Mouse (Mus musculus): ENCODE results near the gene Echdc3. TPM values are rescaled to one million over a fixed set of nuclear protein-coding genes. Genes with fewer than 3 reads are reported as not detected.

Echdc3 gene
- polyA plus RNA-seq, 1 experiment from 2014 or later, result 12.0 TPM

DNA sequence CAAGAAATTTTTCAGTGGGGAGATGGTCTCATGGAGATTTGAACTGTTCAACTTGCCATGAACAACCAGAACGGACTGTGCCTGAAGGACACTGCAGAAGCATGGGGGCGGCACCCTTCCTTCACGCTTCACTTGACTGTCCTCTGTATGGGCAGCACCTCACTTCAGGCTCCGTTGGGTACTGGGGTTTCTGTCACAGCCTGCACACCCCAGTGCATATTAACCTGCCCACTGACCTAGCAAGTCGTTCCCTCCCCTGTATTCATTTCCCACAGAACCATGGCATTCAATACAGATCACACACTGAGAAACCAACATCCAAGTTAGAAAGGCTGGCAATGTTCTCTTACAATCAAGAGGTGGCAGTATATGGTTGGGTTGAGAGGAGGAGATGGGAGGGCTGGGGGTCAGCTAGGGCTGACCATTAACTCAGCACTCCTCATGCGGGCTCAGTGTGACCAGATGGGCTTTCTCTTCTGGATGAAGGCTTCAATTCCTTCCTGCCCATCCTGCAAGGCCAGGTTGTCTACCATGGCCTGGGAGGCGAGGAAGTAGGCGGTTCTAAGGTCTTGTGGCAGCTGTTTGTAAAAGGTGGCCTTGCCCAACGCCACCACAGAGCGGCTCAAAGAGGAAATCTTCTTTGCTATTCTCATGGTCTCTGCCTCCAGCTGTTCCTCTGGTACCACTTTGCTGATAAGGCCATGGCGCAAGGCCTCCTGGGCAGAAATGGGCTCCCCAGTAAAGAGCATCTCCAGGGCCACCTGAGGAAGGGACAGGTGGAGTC lies 23.8 kb downstream of the Echdc3 start:
- Histone ChIP-seq H3K36me3 (ENCODE audit: control insufficient read depth, insufficient read depth, low read length) (no peaks in the 10 kb centered on the region), H3K9ac (ENCODE audit: low read length) (no peak overlapping the region), H3K4me2 (ENCODE audit: low read length) (no peak overlapping the region), H3K4me1 (ENCODE audit: control insufficient read depth in 2 of 2, insufficient read depth in 2 of 2, low read length in 2 of 2) (peaks cover 3 to 6% of the 10 kb centered on the region in 2 experiments; a peak in 2 of 4 replicates), H3K27me3 (ENCODE audit: control insufficient read depth, insufficient read depth, low read length) (no peaks in the 10 kb centered on the region), H3K4me3 (ENCODE audit: control insufficient read depth in 1 of 2, insufficient read depth in 1 of 2, low read depth in 1 of 2, low read length in 2 of 2) (no peak overlapping the region), H3K9me3 (ENCODE audit: control insufficient read depth, low read length) (no peaks in the 10 kb centered on the region), H3K27ac (replicated peaks in 1 of 2; ENCODE audit: control insufficient read depth in 1 of 2, insufficient read depth in 1 of 2, low read depth in 2 of 2, low read length in 2 of 2) (no peak overlapping the region)
- no peak for ATAC-seq (ENCODE audit: insufficient number of reproducible peaks, insufficient read depth, low FRiP score, low read depth)
- 82% methylated on average over 11 of the region's 11 CpGs for WGBS

DNA sequence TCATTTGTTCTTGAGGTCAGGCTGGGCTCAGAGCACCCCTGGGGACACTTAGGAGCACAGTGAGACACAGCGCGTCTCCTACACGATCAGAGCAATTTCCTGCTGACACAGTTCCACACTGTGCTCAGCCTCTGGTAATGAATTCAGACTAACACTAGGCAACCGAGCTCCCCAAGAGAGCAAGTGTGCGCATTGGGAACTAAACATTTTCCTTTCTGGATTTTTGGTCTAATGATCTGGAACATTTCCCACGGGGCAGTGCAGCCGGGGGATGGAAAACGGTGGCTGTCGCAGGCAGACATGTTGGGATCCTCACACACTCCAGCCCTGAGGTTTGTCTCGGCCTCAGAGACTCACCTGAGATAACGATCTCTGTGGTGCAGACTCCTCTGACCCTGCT lies 25.4 kb downstream of the Echdc3 start:
- Histone ChIP-seq H3K4me1 (ENCODE audit: control insufficient read depth in 2 of 2, insufficient read depth in 2 of 2, low read length in 2 of 2) (no peaks in the 10 kb centered on the region), H3K4me3 (ENCODE audit: control insufficient read depth in 1 of 2, insufficient read depth in 1 of 2, low read depth in 1 of 2, low read length in 2 of 2) (no peak overlapping the region), H3K27me3 (ENCODE audit: control insufficient read depth, insufficient read depth, low read length) (no peaks in the 10 kb centered on the region), H3K9ac (ENCODE audit: low read length) (no peak overlapping the region), H3K9me3 (ENCODE audit: control insufficient read depth, low read length) (no peaks in the 10 kb centered on the region), H3K36me3 (ENCODE audit: control insufficient read depth, insufficient read depth, low read length) (no peaks in the 10 kb centered on the region), H3K27ac (replicated peaks in 1 of 2; ENCODE audit: control insufficient read depth in 1 of 2, insufficient read depth in 1 of 2, low read depth in 2 of 2, low read length in 2 of 2) (no peak overlapping the region), H3K4me2 (ENCODE audit: low read length) (no peak overlapping the region)
- no peak for ATAC-seq (ENCODE audit: insufficient number of reproducible peaks, insufficient read depth, low FRiP score, low read depth)
- 72% methylated on average over 11 of the region's 11 CpGs for WGBS

DNA sequence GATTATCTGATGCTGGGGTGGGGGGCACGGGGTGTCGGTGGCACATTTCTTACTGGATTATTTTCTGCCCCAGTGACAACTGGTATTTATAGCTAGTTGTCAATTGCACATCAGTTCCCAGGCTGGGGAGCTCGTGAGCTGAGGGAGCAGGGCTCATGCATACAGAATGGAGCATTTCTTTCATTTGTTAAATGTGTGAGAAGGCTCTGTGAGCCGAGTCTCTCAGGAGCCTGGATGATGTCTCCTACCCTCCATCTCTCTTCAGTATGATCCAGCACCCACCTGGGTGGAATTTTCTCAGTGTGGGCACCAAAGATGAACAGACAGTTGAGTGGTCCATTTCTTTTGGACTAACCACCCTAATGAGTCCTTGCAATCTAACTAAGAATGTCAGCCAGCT lies 25.9 kb downstream of the Echdc3 start:
- H3K4me2 ChIP-seq (ENCODE audit: low read length), result no peak overlapping the region
- H3K27ac ChIP-seq (replicated peaks in 1 of 2; ENCODE audit: control insufficient read depth in 1 of 2, insufficient read depth in 1 of 2, low read depth in 2 of 2, low read length in 2 of 2), result no peak overlapping the region
- WGBS, result 37% methylated on average over 4 of the region's 4 CpGs
- H3K9me3 ChIP-seq (ENCODE audit: control insufficient read depth, low read length), result no peaks in the 10 kb centered on the region
- ATAC-seq (ENCODE audit: insufficient number of reproducible peaks, insufficient read depth, low FRiP score, low read depth), result no peak
- no peak overlapping the region for H3K4me3 ChIP-seq (ENCODE audit: control insufficient read depth in 1 of 2, insufficient read depth in 1 of 2, low read depth in 1 of 2, low read length in 2 of 2)
- no peaks in the 10 kb centered on the region for H3K27me3 ChIP-seq (ENCODE audit: control insufficient read depth, insufficient read depth, low read length)
- H3K9ac ChIP-seq (ENCODE audit: low read length), result no peak overlapping the region
- H3K36me3 ChIP-seq (ENCODE audit: control insufficient read depth, insufficient read depth, low read length), result no peaks in the 10 kb centered on the region
- no peaks in the 10 kb centered on the region for H3K4me1 ChIP-seq (ENCODE audit: control insufficient read depth in 2 of 2, insufficient read depth in 2 of 2, low read length in 2 of 2)

DNA sequence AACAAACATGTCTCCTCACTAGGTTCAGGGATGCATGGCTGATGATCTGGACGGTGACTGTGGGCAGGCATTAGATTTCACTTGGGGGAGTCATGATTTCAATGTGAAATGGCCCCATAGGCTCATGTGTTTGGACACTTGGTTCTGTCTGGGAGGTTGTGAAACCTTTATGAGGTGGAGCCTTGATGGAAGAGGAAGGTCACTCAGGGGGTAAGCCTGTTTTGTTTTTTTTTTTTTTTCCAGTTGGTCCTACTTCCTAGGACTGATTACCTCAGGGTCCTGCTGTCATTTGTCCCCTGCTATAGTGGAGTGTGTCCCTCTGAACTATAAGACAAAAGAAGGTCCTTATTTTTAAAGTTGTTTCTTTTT lies 33.1 kb downstream of the Echdc3 start:
- Histone ChIP-seq H3K9ac (ENCODE audit: low read length) (no peak overlapping the region), H3K27me3 (ENCODE audit: control insufficient read depth, insufficient read depth, low read length) (no peaks in the 10 kb centered on the region), H3K4me1 (ENCODE audit: control insufficient read depth in 2 of 2, insufficient read depth in 2 of 2, low read length in 2 of 2) (no peaks in the 10 kb centered on the region), H3K36me3 (ENCODE audit: control insufficient read depth, insufficient read depth, low read length) (no peaks in the 10 kb centered on the region), H3K4me2 (ENCODE audit: low read length) (no peak overlapping the region), H3K27ac (replicated peaks in 1 of 2; ENCODE audit: control insufficient read depth in 1 of 2, insufficient read depth in 1 of 2, low read depth in 2 of 2, low read length in 2 of 2) (no peak overlapping the region), H3K9me3 (ENCODE audit: control insufficient read depth, low read length) (no peaks in the 10 kb centered on the region), H3K4me3 (ENCODE audit: control insufficient read depth in 1 of 2, insufficient read depth in 1 of 2, low read depth in 1 of 2, low read length in 2 of 2) (no peak overlapping the region)
- 81% methylated on average over 1 of the region's 1 CpGs for WGBS
- no peak for ATAC-seq (ENCODE audit: insufficient number of reproducible peaks, insufficient read depth, low FRiP score, low read depth)

DNA sequence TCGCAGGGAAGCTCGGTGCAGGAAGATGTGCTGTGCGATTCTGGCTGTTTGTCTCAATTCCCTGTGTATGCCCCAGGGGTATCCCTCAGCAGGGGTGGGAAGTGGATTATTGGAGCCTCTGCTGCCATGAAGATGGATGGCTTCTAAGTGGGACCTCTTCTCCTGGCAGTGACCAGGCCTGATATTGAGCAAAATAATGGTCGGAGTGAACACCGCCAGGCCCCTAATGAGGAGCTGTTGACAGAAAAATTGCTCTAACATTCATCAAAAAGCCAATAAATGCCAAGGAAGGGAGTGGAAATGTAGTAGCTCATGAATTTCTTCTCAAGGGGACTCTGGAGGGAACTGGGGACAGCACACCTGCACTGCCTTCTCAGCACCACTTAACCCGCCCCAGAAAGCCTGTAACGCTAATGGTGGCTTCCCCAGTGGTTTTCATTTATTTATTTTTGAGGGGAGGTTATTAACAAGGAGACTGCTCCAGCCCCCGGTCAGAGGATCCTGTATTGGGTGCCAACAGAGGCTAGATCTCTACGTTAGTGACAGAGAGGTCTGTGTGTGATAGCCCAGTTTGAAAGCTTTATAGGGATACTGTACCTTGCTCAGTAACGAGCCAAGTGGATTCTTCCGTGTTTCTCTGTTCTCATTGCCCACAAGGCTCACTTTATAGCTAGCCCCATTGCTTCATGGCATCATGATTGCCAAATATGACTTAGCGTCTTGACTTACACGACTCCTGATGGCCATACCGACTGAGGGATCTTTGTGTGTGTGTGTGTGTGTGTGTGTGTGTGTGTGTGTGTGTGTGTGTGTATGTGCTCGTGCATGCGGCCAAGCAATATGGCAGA lies 33.7 kb downstream of the Echdc3 start:
- 83% methylated on average over 16 of the region's 16 CpGs for WGBS
- ATAC-seq (ENCODE audit: insufficient number of reproducible peaks, insufficient read depth, low FRiP score, low read depth), result no peak

DNA sequence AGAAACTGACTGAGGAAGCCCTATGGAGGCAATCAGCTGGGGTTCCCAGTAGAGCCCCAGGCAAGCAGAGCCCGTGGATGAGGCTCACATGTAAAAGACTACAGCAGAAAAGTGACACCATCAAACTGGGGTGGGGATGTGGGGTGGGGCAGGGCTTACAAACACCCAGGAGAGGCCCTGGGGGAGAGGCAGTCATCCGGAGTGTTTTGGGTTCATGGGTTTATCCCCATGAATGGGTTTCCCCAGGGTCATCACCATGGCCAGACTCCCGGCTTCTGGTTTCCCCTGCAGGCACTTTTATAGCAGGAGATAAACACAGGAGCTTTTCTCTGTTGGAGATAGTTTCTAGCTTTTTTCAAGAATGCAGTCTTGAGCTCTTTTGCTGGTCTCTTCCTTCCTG lies 39.8 kb downstream of the Echdc3 start:
- Histone ChIP-seq H3K36me3 (ENCODE audit: control insufficient read depth, insufficient read depth, low read length) (no peaks in the 10 kb centered on the region), H3K27ac (replicated peaks in 1 of 2; ENCODE audit: control insufficient read depth in 1 of 2, insufficient read depth in 1 of 2, low read depth in 2 of 2, low read length in 2 of 2) (no peak overlapping the region), H3K4me2 (ENCODE audit: low read length) (no peak overlapping the region), H3K4me1 (ENCODE audit: control insufficient read depth in 2 of 2, insufficient read depth in 2 of 2, low read length in 2 of 2) (no peaks in the 10 kb centered on the region), H3K9me3 (ENCODE audit: control insufficient read depth, low read length) (no peaks in the 10 kb centered on the region), H3K4me3 (ENCODE audit: control insufficient read depth in 1 of 2, insufficient read depth in 1 of 2, low read depth in 1 of 2, low read length in 2 of 2) (no peak overlapping the region), H3K9ac (ENCODE audit: low read length) (no peak overlapping the region), H3K27me3 (ENCODE audit: control insufficient read depth, insufficient read depth, low read length) (no peaks in the 10 kb centered on the region)
- ATAC-seq (ENCODE audit: insufficient number of reproducible peaks, insufficient read depth, low FRiP score, low read depth), result no peak
- 68% methylated on average over 3 of the region's 3 CpGs for WGBS

More for the DNA sequence above, 33.7 kb downstream of the Echdc3 start:
- Histone ChIP-seq H3K4me2 (ENCODE audit: low read length) (no peak overlapping the region), H3K4me3 (ENCODE audit: control insufficient read depth in 1 of 2, insufficient read depth in 1 of 2, low read depth in 1 of 2, low read length in 2 of 2) (no peak overlapping the region), H3K27ac (replicated peaks in 1 of 2; ENCODE audit: control insufficient read depth in 1 of 2, insufficient read depth in 1 of 2, low read depth in 2 of 2, low read length in 2 of 2) (no peak overlapping the region), H3K9ac (ENCODE audit: low read length) (no peak overlapping the region), H3K27me3 (ENCODE audit: control insufficient read depth, insufficient read depth, low read length) (no peaks in the 10 kb centered on the region), H3K9me3 (ENCODE audit: control insufficient read depth, low read length) (no peaks in the 10 kb centered on the region), H3K36me3 (ENCODE audit: control insufficient read depth, insufficient read depth, low read length) (no peaks in the 10 kb centered on the region), H3K4me1 (ENCODE audit: control insufficient read depth in 2 of 2, insufficient read depth in 2 of 2, low read length in 2 of 2) (no peaks in the 10 kb centered on the region)

DNA sequence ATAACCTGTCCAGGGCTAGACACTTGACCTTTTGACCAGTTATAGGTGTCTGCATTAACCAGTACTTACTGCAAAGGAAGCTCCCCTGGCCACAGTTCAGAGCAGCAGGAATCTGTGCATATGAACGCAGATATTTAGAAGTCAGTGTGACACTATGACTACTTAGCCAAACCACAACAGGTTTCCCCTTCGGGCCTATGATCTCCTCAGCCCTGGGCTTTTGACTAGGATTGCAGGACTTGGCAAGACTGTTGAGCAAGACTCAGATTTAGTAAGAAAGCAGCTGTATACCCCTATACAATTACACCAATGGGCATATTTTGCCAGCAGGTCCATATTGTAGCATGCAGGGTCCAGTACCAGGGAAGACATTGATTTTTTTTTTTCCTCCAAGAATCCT lies 44.3 kb downstream of the Echdc3 start:
- ATAC-seq (ENCODE audit: insufficient number of reproducible peaks, insufficient read depth, low FRiP score, low read depth), result no peak

More for the DNA sequence above, 44.3 kb downstream of the Echdc3 start:
- Histone ChIP-seq H3K4me3 (ENCODE audit: control insufficient read depth in 1 of 2, insufficient read depth in 1 of 2, low read depth in 1 of 2, low read length in 2 of 2) (no peak overlapping the region), H3K27me3 (ENCODE audit: control insufficient read depth, insufficient read depth, low read length) (no peaks in the 10 kb centered on the region), H3K4me2 (ENCODE audit: low read length) (no peak overlapping the region), H3K36me3 (ENCODE audit: control insufficient read depth, insufficient read depth, low read length) (no peaks in the 10 kb centered on the region), H3K9ac (ENCODE audit: low read length) (no peak overlapping the region), H3K4me1 (ENCODE audit: control insufficient read depth in 2 of 2, insufficient read depth in 2 of 2, low read length in 2 of 2) (no peaks in the 10 kb centered on the region), H3K27ac (replicated peaks in 1 of 2; ENCODE audit: control insufficient read depth in 1 of 2, insufficient read depth in 1 of 2, low read depth in 2 of 2, low read length in 2 of 2) (no peak overlapping the region), H3K9me3 (ENCODE audit: control insufficient read depth, low read length) (no peaks in the 10 kb centered on the region)
- 68% methylated on average over 2 of the region's 2 CpGs for WGBS

Measured in heart, embryonic 14.5 days (tissue).